ENCODE assay signal across 24 mouse cellular contexts in genomic region chr6:58855676-58856367, GRCm38 (mm10). TPM values are rescaled to one million over a fixed set of nuclear protein-coding genes. Genes with fewer than 3 reads are reported as not detected.
DNase-seq lines count a peak whose midpoint lies in the region; ATAC-seq and TF ChIP-seq lines count a peak whose summit lies in the region.
"Had no signal": no experiment of that assay in that cellular context is flagged by ENCODE, and none has a peak within 500 bp of the region (broad histone marks: within the 10 kb centered on the region; RNA-seq: fewer than 3 reads in every experiment).

No protein-coding gene starts in this region.

- no peaks in the 10 kb centered on the region for H3K9me3 ChIP-seq in forebrain, embryonic 15.5 days
- H3K9me3 ChIP-seq in forebrain, embryonic 10.5 days = no peaks in the 10 kb centered on the region
- no peaks in the 10 kb centered on the region for H3K9me3 ChIP-seq in forebrain, embryonic 16.5 days (ENCODE audit: control insufficient read depth, low read length)
- no peaks in the 10 kb centered on the region for H3K9me3 ChIP-seq in midbrain, embryonic 14.5 days (ENCODE audit: control insufficient read depth, low read length)
- H3K9me3 ChIP-seq: embryonic facial prominence, embryonic 10.5 days; G1E; heart, embryonic 15.5 days; stomach, embryonic 15.5 days had no signal

- H3K4me1 ChIP-seq in forebrain, embryonic 15.5 days = peaks cover 30% of the 10 kb centered on the region
- H3K4me1 ChIP-seq in forebrain, embryonic 10.5 days = no peaks in the 10 kb centered on the region
- peaks cover 20% of the 10 kb centered on the region for H3K4me1 ChIP-seq in forebrain, embryonic 16.5 days (replicated peaks; ENCODE audit: control insufficient read depth, insufficient read depth, low read length)
- H3K4me1 ChIP-seq in midbrain, embryonic 14.5 days (ENCODE audit: control insufficient read depth, insufficient read depth, low read length) = peaks cover 5% of the 10 kb centered on the region; the same call in 1 of the 2 replicates
- H3K4me1 ChIP-seq in cerebellum, adult 2 months (ENCODE audit: control insufficient read depth, insufficient read depth, low read length) = no peaks in the 10 kb centered on the region; the same call in none of the 2 replicates
- H3K4me1 ChIP-seq: embryonic facial prominence, embryonic 10.5 days; stomach, embryonic 15.5 days had no signal

- H3K4me2 ChIP-seq in forebrain, embryonic 15.5 days (replicated peaks) = peak overlapping the region; percentile 5; the same call in 1 of the 2 replicates
- H3K4me2 ChIP-seq in forebrain, embryonic 16.5 days (ENCODE audit: low read length) = peak overlapping the region; percentile 23; the same call in 1 of the 2 replicates
- H3K4me2 ChIP-seq in midbrain, embryonic 14.5 days (ENCODE audit: low read length) = no peak overlapping the region
- H3K4me2 ChIP-seq: heart, embryonic 15.5 days; stomach, embryonic 15.5 days had no signal

- WGBS in forebrain, embryonic 15.5 days = 55% methylated on average over 10 of the region's 10 CpGs
- WGBS in forebrain, embryonic 10.5 days = 94% methylated on average over 10 of the region's 10 CpGs
- WGBS in forebrain, embryonic 16.5 days = 47% methylated on average over 10 of the region's 10 CpGs
- 61% methylated on average over 10 of the region's 10 CpGs for WGBS in midbrain, embryonic 14.5 days
- WGBS in cerebellum, adult 2 months = 78% methylated on average over 10 of the region's 10 CpGs

- intact Hi-C loops in left cerebral cortex, adult 2 months (cut with DNase I) = no loop called here
- intact Hi-C loops in left cerebral cortex, postnatal 10 days (cut with DNase I) = no loop called here

- peak; percentile 90 for ATAC-seq in forebrain, embryonic 15.5 days (replicated peaks)
- peak; percentile 89 for ATAC-seq in forebrain, embryonic 16.5 days
- ATAC-seq in midbrain, embryonic 14.5 days (ENCODE audit: low FRiP score, low TSS enrichment) = peak; percentile 69; the same call in 1 of the 2 replicates

- DNase-seq in forebrain, embryonic 10.5 days (ENCODE audit: extremely low spot score, low spot score) = no peak
- DNase-seq in left cerebral cortex, adult 2 months (ENCODE audit: extremely low spot score in 1 of 2, low spot score in 2 of 2) = no peak
- no peak for DNase-seq in left cerebral cortex, postnatal 10 days (ENCODE audit: extremely low spot score in 1 of 2, low spot score in 2 of 2)
- DNase-seq in midbrain, embryonic 14.5 days = peak; percentile 35
- DNase-seq in cerebellum, adult 2 months = no peak
- DNase-seq in adrenal gland, adult (ENCODE audit: inconsistent age in 2 of 2, low spot score in 1 of 2) = no peak
- DNase-seq: adrenal gland, postnatal 36 days; cerebellum, adult 9-10 months; gastrocnemius, postnatal 10 days; kidney, adult 18-20 months; liver; lung, postnatal 10 days; right cerebral cortex, postnatal 25 days; thymus, adult 18-20 months; thymus, postnatal 4 days had no signal

- no peak for TF ChIP-seq CTCF in left cerebral cortex, adult 2 months (IDR thresholded peaks at IDR 0.05)
- no peak for TF ChIP-seq CTCF in cerebellum, adult 2 months (IDR thresholded peaks at IDR 0.05; ENCODE audit: borderline replicate concordance, insufficient read depth, low read depth, low read length)

- peak overlapping the region; percentile 78 for H3K27ac ChIP-seq in forebrain, embryonic 15.5 days (replicated peaks)
- no peak overlapping the region for H3K27ac ChIP-seq in forebrain, embryonic 10.5 days
- H3K27ac ChIP-seq in left cerebral cortex, adult 2 months = peak overlapping the region; percentile 81
- H3K27ac ChIP-seq in forebrain, embryonic 16.5 days (ENCODE audit: low read length) = peak overlapping the region; percentile 83
- peak overlapping the region; percentile 22 for H3K27ac ChIP-seq in midbrain, embryonic 14.5 days (replicated peaks; ENCODE audit: low read depth, low read length)
- no peak overlapping the region for H3K27ac ChIP-seq in cerebellum, adult 2 months (ENCODE audit: insufficient read depth, low read length)
- H3K27ac ChIP-seq: embryonic facial prominence, embryonic 10.5 days; kidney, postnatal 0 days; stomach, embryonic 15.5 days had no signal

- no peak for TF ChIP-seq POLR2A in cerebellum, adult 2 months (IDR thresholded peaks at IDR 0.05; ENCODE audit: borderline replicate concordance, insufficient read depth, low read length)

- no peak overlapping the region for H3K9ac ChIP-seq in forebrain, embryonic 15.5 days (replicated peaks)
- H3K9ac ChIP-seq in forebrain, embryonic 16.5 days (replicated peaks; ENCODE audit: low read depth, low read length) = no peak overlapping the region
- no peak overlapping the region for H3K9ac ChIP-seq in midbrain, embryonic 14.5 days (replicated peaks; ENCODE audit: low read length)
- H3K9ac ChIP-seq: heart, embryonic 15.5 days; stomach, embryonic 15.5 days had no signal

- H3K27me3 ChIP-seq in forebrain, embryonic 15.5 days = no peaks in the 10 kb centered on the region
- no peaks in the 10 kb centered on the region for H3K27me3 ChIP-seq in forebrain, embryonic 10.5 days (ENCODE audit: poor library complexity, severe bottlenecking)
- no peaks in the 10 kb centered on the region for H3K27me3 ChIP-seq in forebrain, embryonic 16.5 days (replicated peaks; ENCODE audit: control insufficient read depth, insufficient read depth, low read length)
- no peaks in the 10 kb centered on the region for H3K27me3 ChIP-seq in midbrain, embryonic 14.5 days (ENCODE audit: control insufficient read depth, insufficient read depth, low read length)
- no peaks in the 10 kb centered on the region for H3K27me3 ChIP-seq in cerebellum, adult 2 months (ENCODE audit: control insufficient read depth, insufficient read depth, low read length)
- H3K27me3 ChIP-seq: heart, embryonic 15.5 days; stomach, embryonic 15.5 days had no signal

- H3K36me3 ChIP-seq in forebrain, embryonic 15.5 days = no peaks in the 10 kb centered on the region
- H3K36me3 ChIP-seq in forebrain, embryonic 10.5 days (replicated peaks) = 0 out of 2 replicates have a peak, but pooled peaks cover 2% of the 10 kb centered on the region
- H3K36me3 ChIP-seq in forebrain, embryonic 16.5 days (ENCODE audit: control insufficient read depth, insufficient read depth) = no peaks in the 10 kb centered on the region
- 0 out of 2 replicates have a peak, but pooled peaks cover 4% of the 10 kb centered on the region for H3K36me3 ChIP-seq in midbrain, embryonic 14.5 days (ENCODE audit: control insufficient read depth, insufficient read depth, low read length)
- H3K36me3 ChIP-seq: embryonic facial prominence, embryonic 10.5 days; G1E; stomach, embryonic 15.5 days had no signal

- no peak overlapping the region for H3K4me3 ChIP-seq in forebrain, embryonic 15.5 days
- H3K4me3 ChIP-seq in forebrain, embryonic 10.5 days = no peak overlapping the region
- no peak overlapping the region for H3K4me3 ChIP-seq in left cerebral cortex, adult 2 months
- H3K4me3 ChIP-seq in forebrain, embryonic 16.5 days (replicated peaks; ENCODE audit: low read length) = no peak overlapping the region
- H3K4me3 ChIP-seq in midbrain, embryonic 14.5 days (replicated peaks; ENCODE audit: low read depth, low read length) = no peak overlapping the region
- no peak overlapping the region for H3K4me3 ChIP-seq in cerebellum, adult 2 months (replicated peaks; ENCODE audit: insufficient read depth, low read depth, low read length)
- H3K4me3 ChIP-seq: embryonic facial prominence, embryonic 10.5 days; heart, embryonic 15.5 days; stomach, embryonic 15.5 days had no signal

RNA-seq across cellular contexts. Expression of gene Herc3, which starts 24.6 kb away (rescaled TPM):
- polyA plus RNA-seq in forebrain, embryonic 15.5 days (2015; fragmentation: Nextera tagmentation; extraction: Ambion mirVana) = 26.7 and 28.3 TPM in 2 replicates
- polyA plus RNA-seq in forebrain, embryonic 10.5 days (2016; fragmentation: Nextera tagmentation; extraction: Ambion mirVana) = 7.0 and 7.5 TPM in 2 replicates
- 100 to 1,000 TPM; 170 to 279 TPM for total RNA-seq in left cerebral cortex, adult 2 months (2021)
- 100 to 1,000 TPM; 265 to 270 TPM for total RNA-seq in left cerebral cortex, postnatal 10 days (2021)
- polyA plus RNA-seq in forebrain, embryonic 16.5 days (2015; fragmentation: Nextera tagmentation; extraction: Ambion mirVana) = 24.9 and 29.2 TPM in 2 replicates
- polyA plus RNA-seq in midbrain, embryonic 14.5 days (2014; fragmentation: Nextera tagmentation; extraction: Ambion mirVana) = 29.2 and 30.4 TPM in 2 replicates
- polyA plus RNA-seq in cerebellum, adult 2 months (2012; rRNA removed) = 113 and 133 TPM in 2 replicates

RNA-seq across cellular contexts. Expression of gene Nap1l5, which starts 51.1 kb away (rescaled TPM):
- polyA plus RNA-seq in forebrain, embryonic 15.5 days (2015; fragmentation: Nextera tagmentation; extraction: Ambion mirVana) = 69.4 and 90.4 TPM in 2 replicates
- polyA plus RNA-seq in forebrain, embryonic 10.5 days (2016; fragmentation: Nextera tagmentation; extraction: Ambion mirVana) = 4.3 and 4.8 TPM in 2 replicates
- total RNA-seq in left cerebral cortex, adult 2 months (2021) = 100 to 1,000 TPM; 337 to 344 TPM
- 100 to 1,000 TPM; 190 to 217 TPM for total RNA-seq in left cerebral cortex, postnatal 10 days (2021)
- 82.8 and 111 TPM in 2 replicates for polyA plus RNA-seq in forebrain, embryonic 16.5 days (2015; fragmentation: Nextera tagmentation; extraction: Ambion mirVana)
- polyA plus RNA-seq in midbrain, embryonic 14.5 days (2014; fragmentation: Nextera tagmentation; extraction: Ambion mirVana) = 225 and 247 TPM in 2 replicates
- polyA plus RNA-seq in cerebellum, adult 2 months (2012; rRNA removed) = 648 and 689 TPM in 2 replicates
- total RNA-seq: common myeloid progenitor, adult 5-6 weeks; G1E; megakaryocyte progenitor cell, adult 5-6 weeks had no signal
- polyA plus RNA-seq: G1E had no signal

Comparison
In these comparisons a context has a peak if more than half of its experiments do, and no peak if none do; other contexts are left out.
1. H3K27ac ChIP-seq: peak in forebrain, embryonic 15.5 days (single experiment), left cerebral cortex, adult 2 months (single experiment), forebrain, embryonic 16.5 days (single experiment) and midbrain, embryonic 14.5 days (single experiment); none in forebrain, embryonic 10.5 days (single experiment) and cerebellum, adult 2 months (single experiment).
2. RNA of gene Nap1l5, which starts 51.1 kb away (polyA plus RNA-seq): 648 to 689 TPM in cerebellum, adult 2 months, 225 to 247 TPM in midbrain, embryonic 14.5 days, 82.8 to 111 TPM in forebrain, embryonic 16.5 days and 69.4 to 90.4 TPM in forebrain, embryonic 15.5 days; 4.3 to 4.8 TPM in forebrain, embryonic 10.5 days; every median in the first group is over 10 times any median in the second.
3. Peak in every context shown above with its lines, with median percentiles within 50 percentile points of each other: ATAC-seq.